Mouse (Mus musculus): ENCODE results near the gene Ssxb6.
"Not testable (repeated sequence)": the region's sequence is repeated elsewhere in the genome, so short reads cannot be mapped to it uniquely, and the experiment has no call there.

Gene Ssxb6

DNA sequence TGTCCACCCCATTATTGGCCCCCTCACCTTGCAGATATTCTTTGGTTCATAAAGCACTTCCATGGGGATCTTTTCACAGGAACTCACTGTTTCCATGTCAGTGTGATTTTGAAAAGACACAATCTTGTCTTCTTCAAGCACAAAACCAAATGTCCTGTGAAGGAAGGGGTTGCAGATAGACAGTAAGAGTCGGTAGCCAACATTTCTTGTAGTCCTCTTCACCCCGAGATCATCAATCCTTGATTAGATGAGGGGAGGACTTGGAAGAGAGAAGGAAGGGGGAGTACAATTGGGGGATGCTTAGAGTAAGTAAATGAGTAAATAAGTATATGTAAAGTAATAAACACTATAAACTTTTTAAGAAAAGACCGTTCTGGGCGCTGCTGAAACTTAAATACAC is at the start of gene Ssxb6:
Gene Ssxb6 (minus strand): TSS at position 101 of the 400 bp plus-strand sequence.
- CTCF ChIA-PET, result not testable (repeated sequence)

DNA sequence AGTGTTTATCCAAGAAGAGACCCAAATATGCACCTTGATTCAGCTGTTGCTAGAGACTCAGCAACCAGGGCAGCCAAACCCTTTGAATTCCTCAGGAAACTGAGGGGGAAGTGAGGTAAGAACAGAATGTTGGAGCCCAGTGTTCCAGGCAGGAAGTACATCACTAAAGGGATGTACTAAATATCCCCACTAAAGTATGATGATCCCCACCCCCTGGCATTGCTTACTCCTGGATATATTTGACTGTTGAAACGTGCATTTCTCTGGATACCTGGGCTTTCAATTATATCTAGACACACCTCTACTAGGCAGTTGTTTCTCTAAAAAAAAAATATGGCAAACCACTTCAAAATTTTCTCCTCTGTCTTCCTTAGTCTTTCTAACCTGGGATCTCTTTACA is 43.7 kb upstream of the Ssxb6 start, which contains the start of gene Ssxb3:
Gene Ssxb3 (minus strand): TSS at position 101 of the 400 bp plus-strand sequence.
- CTCF ChIA-PET, result not testable (repeated sequence)

DNA sequence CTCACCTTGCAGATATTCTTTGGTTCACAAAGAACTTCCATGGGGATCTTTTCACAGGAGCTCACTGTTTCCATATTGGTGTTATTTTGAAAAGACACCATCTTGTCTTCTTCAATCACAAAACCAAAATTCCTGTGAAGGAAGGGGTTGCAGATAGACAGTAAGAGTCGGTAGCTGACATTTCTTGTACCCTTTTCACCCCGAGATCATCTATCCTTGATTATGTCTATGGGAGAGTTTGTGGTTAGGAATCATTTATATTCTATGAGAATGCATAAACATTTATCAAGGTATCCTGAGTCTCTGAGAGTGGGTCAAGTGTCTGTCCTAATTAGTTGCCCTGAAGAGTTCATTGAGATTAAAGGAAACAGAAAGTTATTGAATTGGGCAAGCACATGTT is 23.2 kb downstream of the Ssxb6 start, which contains the start of gene Gm14459:
Gene Gm14459 (minus strand): TSS at position 101 of the 400 bp plus-strand sequence.
- CTCF ChIA-PET, result no interaction called here
